Mouse (Mus musculus): ENCODE measurements around the gene Rrp36. TPM values are rescaled to one million over a fixed set of nuclear protein-coding genes. Genes with fewer than 3 reads are reported as not detected.

The Rrp36 gene
- 39.3 and 42.2 TPM in 2 replicates for polyA plus RNA-seq (2015; fragmentation: Nextera tagmentation; extraction: Ambion mirVana)

DNA sequence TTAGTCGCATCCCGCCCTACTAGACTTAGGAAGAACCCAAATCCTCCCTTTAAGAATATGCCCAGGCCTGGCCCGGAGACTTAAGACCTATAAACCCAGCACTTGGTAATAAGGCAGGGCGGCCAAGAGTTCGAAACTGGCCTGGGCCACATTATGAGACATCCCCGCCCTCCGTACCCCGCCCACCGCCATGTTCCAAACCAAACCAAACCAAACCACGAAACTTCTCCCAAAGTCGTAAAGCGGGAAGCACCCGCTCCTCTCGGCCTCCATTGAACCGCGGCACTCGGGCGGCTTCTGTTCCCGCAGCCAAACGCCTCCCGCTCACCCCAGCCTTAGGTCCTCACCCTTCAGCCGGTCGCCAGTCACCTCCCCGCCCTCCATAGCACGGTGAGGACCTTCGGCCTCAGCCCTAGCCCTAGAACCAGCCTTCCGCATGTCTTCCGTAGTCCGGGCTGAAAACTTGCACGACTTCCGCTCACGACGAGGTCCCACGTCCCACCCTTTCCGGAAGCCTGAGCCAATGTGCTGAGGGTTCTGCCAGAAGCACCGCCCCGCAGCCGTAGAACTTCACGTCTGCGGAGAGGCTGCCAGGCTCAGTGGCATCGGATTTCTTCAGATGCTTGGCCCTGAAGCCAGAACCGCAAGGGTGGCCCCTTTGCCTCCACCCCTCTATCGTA is at the start of gene Rrp36:
Gene Rrp36, minus strand, starts transcription at position 503 of the 680 bp plus-strand sequence.

DNA sequence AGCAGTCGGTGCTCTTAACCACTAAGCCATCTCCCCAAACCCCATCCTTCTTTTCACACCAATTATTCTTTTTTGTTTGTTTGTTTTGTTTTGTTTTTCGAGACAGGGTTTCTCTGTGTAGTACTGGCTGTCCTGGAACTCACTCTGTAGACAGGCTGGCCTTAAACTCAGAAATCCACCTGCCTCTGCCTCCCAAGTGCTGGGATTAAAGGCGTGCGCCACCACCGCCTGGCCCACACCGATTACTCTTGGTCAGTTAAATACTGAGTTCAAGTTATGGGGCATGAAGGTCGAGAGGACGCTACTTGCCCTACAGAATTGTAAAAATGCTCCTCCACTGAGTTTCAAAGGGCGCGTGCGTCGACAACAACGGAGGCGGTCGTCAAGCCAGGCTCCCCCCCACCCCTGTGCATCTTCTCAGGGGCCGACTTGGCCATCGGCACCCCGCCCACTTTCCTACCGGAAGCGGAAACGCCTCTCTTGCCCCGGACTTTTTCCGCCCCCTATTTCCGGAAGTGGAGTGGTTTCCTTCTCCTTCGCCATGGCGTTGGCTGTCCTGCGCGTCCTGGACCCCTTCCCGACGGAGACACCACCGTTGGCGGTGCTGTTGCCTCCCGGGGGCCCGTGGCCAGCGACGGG is 36.9 kb upstream of the Rrp36 start, which contains the start of gene Pex6:
Gene Pex6, plus strand, starts transcription at position 505 of the 639 bp plus-strand sequence.

DNA sequence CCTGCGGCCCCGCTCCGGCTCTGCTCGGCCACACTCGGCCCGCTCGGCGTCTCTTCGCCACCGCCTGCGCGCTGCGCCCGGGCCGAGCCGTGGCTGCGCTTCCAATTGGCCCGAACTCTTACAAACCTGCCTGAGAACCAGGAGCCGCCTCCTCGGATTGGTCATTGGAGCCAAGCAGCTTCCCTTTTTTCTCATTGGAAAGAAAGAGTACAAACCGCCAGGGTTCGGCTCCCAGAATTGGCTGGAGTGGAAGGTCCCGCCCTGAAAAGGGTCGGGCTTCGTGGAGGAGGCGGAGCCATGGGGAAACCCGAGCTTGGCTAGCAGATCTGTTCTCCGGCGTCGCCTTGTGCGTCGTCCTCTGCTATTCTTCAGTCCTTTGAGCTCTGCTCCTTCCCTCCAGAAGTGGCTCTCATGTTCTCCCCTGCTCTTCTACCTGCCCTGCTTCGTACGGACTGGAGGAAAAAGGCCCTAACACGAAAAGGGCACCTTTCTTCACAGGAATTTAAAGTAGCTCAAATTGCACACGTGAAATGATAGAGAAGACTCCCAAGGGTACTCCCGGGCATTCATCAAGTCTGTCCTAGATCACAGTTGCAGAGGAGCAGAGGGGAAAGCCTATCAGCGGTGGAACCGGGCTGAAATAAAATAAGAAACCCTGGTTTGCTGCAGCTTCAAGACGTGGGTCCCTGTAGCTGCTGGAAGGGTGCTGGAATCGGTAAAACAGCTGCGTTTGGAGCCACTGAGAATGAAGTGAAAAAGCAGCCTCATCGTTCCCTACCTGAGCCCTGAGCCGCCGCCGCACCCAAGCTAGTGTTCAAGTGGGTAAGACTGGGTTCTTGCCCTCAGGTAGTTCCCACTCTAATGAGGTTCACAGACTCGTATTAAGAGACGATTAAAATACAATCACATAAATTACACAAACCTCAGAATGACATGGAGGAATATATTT is 31.0 kb upstream of the Rrp36 start, which contains the start of gene Ppp2r5d:
Gene Ppp2r5d, minus strand, starts transcription at position 225 of the 949 bp plus-strand sequence.

DNA sequence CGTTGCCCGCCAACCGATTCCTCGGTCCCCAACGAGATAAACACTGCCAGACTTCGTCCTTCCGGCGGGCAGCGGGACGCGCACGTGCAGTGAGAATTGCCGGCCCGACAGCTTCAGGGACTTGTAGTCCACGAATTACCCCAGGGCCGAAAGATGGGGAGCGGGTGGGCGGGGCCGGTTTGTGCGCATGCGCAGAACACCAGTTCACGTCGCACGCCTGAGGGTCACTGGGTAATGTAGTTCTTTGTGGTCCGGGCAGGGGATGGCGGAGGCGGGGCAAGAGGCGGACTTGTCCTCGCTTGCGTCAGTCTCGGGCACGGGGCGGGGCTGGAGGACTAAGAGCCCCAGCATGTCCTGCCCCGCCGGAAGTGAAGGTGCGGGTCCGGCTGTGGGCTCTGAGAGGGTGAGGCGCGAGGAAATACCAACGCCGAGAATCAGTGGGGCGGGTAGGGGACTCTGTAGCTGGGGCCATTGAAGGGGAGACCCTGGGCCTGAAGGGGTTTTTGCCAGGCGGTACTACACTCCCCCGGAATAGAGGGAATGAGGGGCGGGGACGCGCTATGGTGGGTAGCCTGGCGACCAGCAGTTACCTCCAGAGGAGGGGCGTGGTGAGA is 6.7 kb upstream of the Rrp36 start, which contains the start of gene Klhdc3:
Gene Klhdc3, minus strand, starts transcription at position 155 of the 614 bp plus-strand sequence.

DNA sequence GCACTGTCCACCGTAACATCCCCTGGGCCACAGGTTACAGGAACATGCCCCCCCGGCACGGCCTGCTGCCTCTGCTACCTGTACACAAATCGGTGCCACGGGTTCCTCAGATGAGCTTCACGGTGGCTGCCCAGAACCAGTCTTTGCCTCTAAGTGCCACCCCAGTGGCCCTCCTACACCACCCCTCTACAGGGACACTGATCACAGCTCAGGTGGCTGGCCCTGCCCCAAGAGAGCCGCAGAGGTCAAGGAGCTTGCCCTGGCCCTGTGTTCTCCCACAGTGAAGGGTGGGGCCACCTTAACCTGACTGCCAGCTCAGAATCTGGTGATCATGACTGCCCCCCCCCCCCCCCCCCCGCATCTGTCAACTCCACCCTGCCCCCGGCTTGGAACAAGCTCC is 4.3 kb upstream of the Rrp36 start, which contains the start of gene Mea1:
Gene Mea1, plus strand, starts transcription at position 378 of the 400 bp plus-strand sequence.

DNA sequence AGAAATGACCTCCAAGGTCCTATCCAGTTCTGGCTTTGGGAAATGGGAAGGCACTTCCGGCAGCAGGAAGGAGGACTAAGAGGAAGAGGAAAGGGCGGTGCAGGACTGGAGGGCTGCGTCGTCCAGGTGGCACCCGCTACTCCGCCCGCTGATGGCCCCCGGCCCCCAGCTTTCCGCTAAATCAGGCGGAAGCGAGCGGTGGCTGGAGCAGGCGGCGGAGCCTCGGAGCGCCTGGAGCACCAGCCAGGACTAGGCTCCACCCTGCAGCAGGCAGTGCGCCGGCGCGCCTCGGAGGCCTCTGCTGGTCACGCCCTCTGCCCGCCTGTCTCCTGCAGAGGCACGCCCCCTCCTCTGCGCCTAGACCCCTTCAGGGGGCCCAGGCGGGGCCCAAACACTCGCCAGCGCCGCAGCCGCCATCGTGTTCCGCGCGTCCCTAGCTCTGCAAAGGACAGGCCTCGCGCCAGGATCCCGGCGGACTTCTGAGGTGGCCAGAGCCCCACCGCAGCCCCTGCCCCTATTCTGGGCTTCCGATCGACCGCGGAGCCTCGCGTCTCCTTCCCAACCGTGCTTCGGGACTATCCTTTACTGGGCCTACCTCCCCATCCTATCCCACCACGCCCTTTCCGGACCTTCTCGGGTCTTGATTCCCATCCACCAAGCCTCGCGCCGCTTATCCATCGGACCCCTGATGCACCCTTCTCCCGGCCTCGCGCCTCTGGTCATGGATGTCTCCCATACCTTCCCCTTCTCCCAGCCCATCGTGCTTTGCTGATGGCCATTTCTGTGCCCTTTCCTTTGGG is 23.7 kb downstream of the Rrp36 start, which contains the start of gene Cul7:
Gene Cul7, plus strand, starts transcription at position 106 of the 800 bp plus-strand sequence.

DNA sequence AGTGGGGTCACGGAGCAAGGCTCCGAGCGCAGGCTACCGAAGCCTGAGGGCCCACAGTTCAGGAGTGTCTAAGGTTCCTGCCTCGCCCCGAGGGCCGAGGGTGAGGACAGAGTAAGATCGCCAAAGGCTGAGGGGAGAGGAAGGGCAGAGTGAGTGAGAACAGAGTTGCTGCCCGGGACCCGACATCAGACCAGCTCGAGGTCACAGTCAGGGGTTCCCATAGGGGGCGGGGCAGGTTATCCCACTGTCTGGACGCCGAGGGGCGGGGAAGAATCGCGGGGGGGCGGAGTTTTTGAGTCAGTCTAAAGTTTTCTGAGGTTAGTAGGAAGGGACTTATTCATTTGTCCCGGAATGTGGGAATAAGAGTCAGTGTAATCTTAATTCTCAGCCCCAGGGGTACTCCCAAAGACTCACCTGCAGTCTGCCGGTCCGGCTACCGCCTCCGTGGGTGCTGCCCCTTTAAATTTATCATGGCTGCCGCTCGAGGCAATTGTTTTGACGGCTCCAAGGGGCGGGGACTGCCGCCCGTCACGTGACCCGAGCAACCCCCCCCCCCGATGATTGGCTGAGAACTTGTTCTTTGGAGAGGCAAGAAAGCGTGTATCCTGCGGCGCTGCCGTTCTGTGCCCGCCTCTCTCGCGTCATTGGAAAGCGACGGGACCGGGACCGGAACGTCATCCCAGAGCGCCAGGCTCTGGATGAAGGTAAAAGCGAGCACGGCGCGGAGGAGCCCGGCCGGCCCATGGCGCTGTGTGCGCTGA is 28.4 kb downstream of the Rrp36 start, which contains the start of the genes Klc4 and Mrpl2:
Gene Klc4, minus strand, starts transcription at position 462 of the 761 bp plus-strand sequence.
Gene Mrpl2, plus strand, starts transcription at position 669 of the 761 bp plus-strand sequence.

DNA sequence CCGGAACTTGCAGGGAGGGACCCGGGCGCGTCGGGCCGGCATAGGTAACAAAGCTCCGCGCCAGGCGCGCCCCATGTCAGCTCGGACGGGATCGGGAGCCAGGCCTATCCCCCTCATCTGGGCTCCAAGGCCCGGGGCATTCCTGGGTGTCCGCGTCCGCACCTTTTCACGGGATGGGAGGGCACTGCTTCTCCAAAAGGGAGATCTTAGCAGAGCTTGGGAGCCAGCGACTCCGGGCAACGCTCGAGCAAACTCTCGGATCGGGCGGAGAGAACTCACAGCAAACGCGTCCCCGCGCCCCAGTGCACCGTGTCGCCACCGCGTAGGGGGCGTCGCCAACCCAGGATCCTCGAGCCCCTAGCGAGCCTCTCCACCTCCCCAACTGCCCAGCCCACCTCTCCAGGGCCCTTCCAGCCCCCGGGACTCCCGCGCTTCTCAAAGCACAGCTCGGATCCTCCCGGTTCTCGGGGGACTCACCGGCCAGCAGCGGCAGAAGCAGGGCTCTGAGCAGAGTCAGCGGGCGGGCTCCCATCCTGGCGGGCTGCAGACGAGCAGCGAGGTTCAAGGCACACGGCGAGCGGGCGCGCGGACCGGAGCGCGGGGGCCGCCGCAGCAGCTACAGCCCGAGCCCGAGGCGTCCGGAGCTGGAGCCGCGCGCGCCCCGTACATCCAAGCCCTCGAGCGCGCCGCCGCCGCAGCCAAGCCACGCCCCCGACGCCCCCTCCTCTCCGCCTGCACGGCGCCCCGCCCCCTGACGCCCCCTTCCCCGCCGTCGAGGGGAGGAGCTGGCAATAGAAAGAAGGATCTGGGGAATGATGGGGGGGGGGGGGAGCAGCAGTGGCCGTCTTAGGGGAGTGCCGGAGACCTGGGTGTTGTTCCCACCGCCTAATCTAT is 45.1 kb downstream of the Rrp36 start, which contains the start of gene Ptk7:
Gene Ptk7, minus strand, starts transcription at position 714 of the 894 bp plus-strand sequence.

Other genes starting within 250 kb of the Rrp36 start
- gene Crip3, start 245.4 kb downstream of the Rrp36 start, polyA plus RNA-seq (2015; fragmentation: Nextera tagmentation; extraction: Ambion mirVana): not detected in 2 replicates
- gene Slc22a7, start 235.9 kb downstream of the Rrp36 start, polyA plus RNA-seq (2015; fragmentation: Nextera tagmentation; extraction: Ambion mirVana): not detected in 2 replicates
- 0.02 TPM in 2 replicates for gene Ttbk1, start 186.7 kb downstream of the Rrp36 start, polyA plus RNA-seq (2015; fragmentation: Nextera tagmentation; extraction: Ambion mirVana)
- gene Dnph1, start 177.6 kb downstream of the Rrp36 start, polyA plus RNA-seq (2015; fragmentation: Nextera tagmentation; extraction: Ambion mirVana): 17.5 and 18.0 TPM in 2 replicates
- 3.2 and 4.5 TPM in 2 replicates for gene Cul9, start 128.0 kb downstream of the Rrp36 start, polyA plus RNA-seq (2015; fragmentation: Nextera tagmentation; extraction: Ambion mirVana)
- 7.7 and 8.4 TPM in 2 replicates for gene Srf, start 118.2 kb downstream of the Rrp36 start, polyA plus RNA-seq (2015; fragmentation: Nextera tagmentation; extraction: Ambion mirVana)
- 26.9 and 28.3 TPM in 2 replicates for gene Ptk7, start 44.8 kb downstream of the Rrp36 start, polyA plus RNA-seq (2015; fragmentation: Nextera tagmentation; extraction: Ambion mirVana)
- gene Klc4, start 28.3 kb downstream of the Rrp36 start, polyA plus RNA-seq (2015; fragmentation: Nextera tagmentation; extraction: Ambion mirVana): 14.2 and 15.2 TPM in 2 replicates
- gene Mrpl2, start 28.1 kb downstream of the Rrp36 start, polyA plus RNA-seq (2015; fragmentation: Nextera tagmentation; extraction: Ambion mirVana): 76.6 and 80.1 TPM in 2 replicates
- 17.8 and 18.7 TPM in 2 replicates for gene Cul7, start 24.0 kb downstream of the Rrp36 start, polyA plus RNA-seq (2015; fragmentation: Nextera tagmentation; extraction: Ambion mirVana)
- gene Mea1, start 4.4 kb upstream of the Rrp36 start, polyA plus RNA-seq (2015; fragmentation: Nextera tagmentation; extraction: Ambion mirVana): 99.7 and 109 TPM in 2 replicates
- gene Klhdc3, start 6.6 kb upstream of the Rrp36 start, polyA plus RNA-seq (2015; fragmentation: Nextera tagmentation; extraction: Ambion mirVana): 70.2 and 74.5 TPM in 2 replicates
- 27.8 and 31.4 TPM in 2 replicates for gene Ppp2r5d, start 30.8 kb upstream of the Rrp36 start, polyA plus RNA-seq (2015; fragmentation: Nextera tagmentation; extraction: Ambion mirVana)
- 8.9 and 11.1 TPM in 2 replicates for gene Pex6, start 37.1 kb upstream of the Rrp36 start, polyA plus RNA-seq (2015; fragmentation: Nextera tagmentation; extraction: Ambion mirVana)
- gene Gnmt, start 54.8 kb upstream of the Rrp36 start, polyA plus RNA-seq (2015; fragmentation: Nextera tagmentation; extraction: Ambion mirVana): 2.0 and 2.2 TPM in 2 replicates
- 37.6 and 38.0 TPM in 2 replicates for gene Cnpy3, start 77.9 kb upstream of the Rrp36 start, polyA plus RNA-seq (2015; fragmentation: Nextera tagmentation; extraction: Ambion mirVana)
- 0.13 TPM in 1 of 2 replicates, not detected in the other for gene Ptcra, start 89.4 kb upstream of the Rrp36 start, polyA plus RNA-seq (2015; fragmentation: Nextera tagmentation; extraction: Ambion mirVana)
- 90.4 and 99.9 TPM in 2 replicates for gene 2310039H08Rik, start 98.3 kb upstream of the Rrp36 start, polyA plus RNA-seq (2015; fragmentation: Nextera tagmentation; extraction: Ambion mirVana)
- gene Rpl7l1, start 108.3 kb upstream of the Rrp36 start, polyA plus RNA-seq (2015; fragmentation: Nextera tagmentation; extraction: Ambion mirVana): 74.4 and 94.0 TPM in 2 replicates
- gene Bicral, start 184.1 kb upstream of the Rrp36 start, polyA plus RNA-seq (2015; fragmentation: Nextera tagmentation; extraction: Ambion mirVana): 2.4 TPM in 2 replicates
- 39.1 and 43.0 TPM in 2 replicates for gene Tbcc, start 216.3 kb upstream of the Rrp36 start, polyA plus RNA-seq (2015; fragmentation: Nextera tagmentation; extraction: Ambion mirVana)
- not detected in 2 replicates for gene Prph2, start 236.1 kb upstream of the Rrp36 start, polyA plus RNA-seq (2015; fragmentation: Nextera tagmentation; extraction: Ambion mirVana)

All from urinary bladder, postnatal 0 days (tissue).